Mouse (Mus musculus): ENCODE data around the gene Gpr161. TPM values are rescaled to one million over a fixed set of nuclear protein-coding genes. Genes with fewer than 3 reads are reported as not detected.

Gpr161 gene
- 0.01 TPM in 1 of 2 replicates, not detected in the other for polyA plus RNA-seq (2012)

DNA sequence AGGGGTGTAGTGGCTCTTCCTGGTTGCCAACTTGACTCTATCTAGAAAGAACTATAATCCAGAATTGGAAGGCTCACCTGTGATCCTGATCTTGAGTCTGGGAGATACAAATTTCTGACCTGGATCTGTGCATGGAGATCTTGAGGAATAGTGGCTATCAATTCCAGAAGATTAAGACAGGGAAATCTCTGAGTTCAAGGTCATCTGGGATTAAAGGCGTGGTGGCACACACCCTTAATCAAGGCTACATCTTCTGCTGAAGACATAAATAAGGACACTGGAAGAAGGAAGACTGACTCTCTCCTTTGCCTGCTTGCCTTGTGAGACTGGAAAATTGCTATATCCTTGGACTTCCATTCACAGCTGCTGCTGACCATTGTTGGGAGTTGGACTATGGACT is at the start of gene Gpr161:
Gpr161 (plus strand) TSS at position 301 of the 400 bp plus-strand sequence.
- Histone ChIP-seq H3K27me3 (ENCODE audit: control insufficient read depth) (no peaks in the 10 kb centered on the region), H3K4me3 (replicated peaks) (no peak within 1 kb of the TSS), H3K4me1 (ENCODE audit: control insufficient read depth) (no peaks in the 10 kb centered on the region; the same call in 1 of the 2 replicates), H3K9me3 (ENCODE audit: control insufficient read depth, low read length) (no peaks in the 10 kb centered on the region), H3K36me3 (ENCODE audit: control insufficient read depth) (no peaks in the 10 kb centered on the region)
- TF ChIP-seq TAL1 (IDR thresholded peaks at IDR 0.05; ENCODE audit: low read length) = no peak

GRCm38 (mm10) chr1:165246587-165246986 is 49.0 kb upstream of the Gpr161 start:
- no peak for TF ChIP-seq TAL1 (IDR thresholded peaks at IDR 0.05; ENCODE audit: low read length)
- no peak for TF ChIP-seq GATA1 (IDR thresholded peaks at IDR 0.05; ENCODE audit: low read length)
- H3K4me1 ChIP-seq (ENCODE audit: control insufficient read depth) = no peaks in the 10 kb centered on the region
- no peaks in the 10 kb centered on the region for H3K9me3 ChIP-seq (ENCODE audit: control insufficient read depth, low read length)
- H3K27me3 ChIP-seq (ENCODE audit: control insufficient read depth) = peaks cover 2% of the 10 kb centered on the region; the same call in 1 of the 2 replicates
- H3K4me3 ChIP-seq (replicated peaks) = no peak overlapping the region
- no peaks in the 10 kb centered on the region for H3K36me3 ChIP-seq (ENCODE audit: control insufficient read depth)

GRCm38 (mm10) chr1:165247085-165247484 is 48.5 kb upstream of the Gpr161 start:
- Histone ChIP-seq H3K4me3 (replicated peaks) (no peak overlapping the region), H3K36me3 (ENCODE audit: control insufficient read depth) (no peaks in the 10 kb centered on the region)
- no peak for TF ChIP-seq TAL1 (IDR thresholded peaks at IDR 0.05; ENCODE audit: low read length)
- TF ChIP-seq GATA1 (IDR thresholded peaks at IDR 0.05; ENCODE audit: low read length) = no peak

DNA sequence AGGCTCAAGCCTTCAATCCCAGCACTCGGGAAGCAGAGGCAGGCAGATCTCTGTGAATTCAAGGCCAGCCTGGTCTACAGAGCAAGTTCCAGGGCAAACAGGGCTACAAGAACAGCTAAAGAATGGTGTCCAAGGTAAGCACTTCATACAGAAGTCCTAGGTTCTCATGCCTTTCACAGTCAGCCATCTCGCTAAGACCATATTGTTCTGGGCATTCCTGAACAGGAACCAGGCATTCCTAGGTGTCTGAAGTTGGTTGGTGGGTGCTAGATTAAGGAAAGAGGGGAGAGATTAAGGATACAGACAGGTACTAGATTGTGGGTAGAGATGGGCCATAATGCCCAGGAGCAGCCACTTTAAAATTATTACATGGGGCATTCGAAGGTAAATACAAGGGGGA is 47.8 kb upstream of the Gpr161 start:
- TF ChIP-seq GATA1 (IDR thresholded peaks at IDR 0.05; ENCODE audit: low read length) (no peak), TAL1 (IDR thresholded peaks at IDR 0.05; ENCODE audit: low read length) (no peak)
- no peak overlapping the region for H3K4me3 ChIP-seq (replicated peaks)
- no peaks in the 10 kb centered on the region for H3K36me3 ChIP-seq (ENCODE audit: control insufficient read depth)
- H3K4me1 ChIP-seq (ENCODE audit: control insufficient read depth) = peaks cover 3% of the 10 kb centered on the region
- H3K27me3 ChIP-seq (ENCODE audit: control insufficient read depth) = peaks cover 2% of the 10 kb centered on the region; the same call in 1 of the 2 replicates
- no peaks in the 10 kb centered on the region for H3K9me3 ChIP-seq (ENCODE audit: control insufficient read depth, low read length)

More at GRCm38 (mm10) chr1:165247085-165247484, 48.5 kb upstream of the Gpr161 start:
- H3K27me3 ChIP-seq (ENCODE audit: control insufficient read depth) = peaks cover 2% of the 10 kb centered on the region; the same call in 1 of the 2 replicates
- H3K4me1 ChIP-seq (ENCODE audit: control insufficient read depth) = no peaks in the 10 kb centered on the region
- no peaks in the 10 kb centered on the region for H3K9me3 ChIP-seq (ENCODE audit: control insufficient read depth, low read length)

- no peaks in the 10 kb centered on the region for H3K9me3 ChIP-seq (ENCODE audit: control insufficient read depth, low read length)
- H3K4me3 ChIP-seq (replicated peaks) = no peak overlapping the region
- H3K36me3 ChIP-seq (ENCODE audit: control insufficient read depth) = no peaks in the 10 kb centered on the region
- no peak for TF ChIP-seq GATA1 (IDR thresholded peaks at IDR 0.05; ENCODE audit: low read length)
- no peak for TF ChIP-seq TAL1 (IDR thresholded peaks at IDR 0.05; ENCODE audit: low read length)
- peaks cover 2% of the 10 kb centered on the region; the same call in 1 of the 2 replicates for H3K27me3 ChIP-seq (ENCODE audit: control insufficient read depth)
- peaks cover 3% of the 10 kb centered on the region for H3K4me1 ChIP-seq (ENCODE audit: control insufficient read depth)
Observed at GRCm38 (mm10) chr1:165248842-165249241, 46.7 kb upstream of the Gpr161 start.

GRCm38 (mm10) chr1:165250546-165250945 is 45.0 kb upstream of the Gpr161 start:
- no peak overlapping the region for H3K4me3 ChIP-seq (replicated peaks)
- no peak for TF ChIP-seq GATA1 (IDR thresholded peaks at IDR 0.05; ENCODE audit: low read length)
- no peak for TF ChIP-seq TAL1 (IDR thresholded peaks at IDR 0.05; ENCODE audit: low read length)
- H3K4me1 ChIP-seq (ENCODE audit: control insufficient read depth) = peaks cover 3% of the 10 kb centered on the region
- no peaks in the 10 kb centered on the region for H3K9me3 ChIP-seq (ENCODE audit: control insufficient read depth, low read length)
- peaks cover 2% of the 10 kb centered on the region; the same call in 1 of the 2 replicates for H3K27me3 ChIP-seq (ENCODE audit: control insufficient read depth)
- H3K36me3 ChIP-seq (ENCODE audit: control insufficient read depth) = no peaks in the 10 kb centered on the region

DNA sequence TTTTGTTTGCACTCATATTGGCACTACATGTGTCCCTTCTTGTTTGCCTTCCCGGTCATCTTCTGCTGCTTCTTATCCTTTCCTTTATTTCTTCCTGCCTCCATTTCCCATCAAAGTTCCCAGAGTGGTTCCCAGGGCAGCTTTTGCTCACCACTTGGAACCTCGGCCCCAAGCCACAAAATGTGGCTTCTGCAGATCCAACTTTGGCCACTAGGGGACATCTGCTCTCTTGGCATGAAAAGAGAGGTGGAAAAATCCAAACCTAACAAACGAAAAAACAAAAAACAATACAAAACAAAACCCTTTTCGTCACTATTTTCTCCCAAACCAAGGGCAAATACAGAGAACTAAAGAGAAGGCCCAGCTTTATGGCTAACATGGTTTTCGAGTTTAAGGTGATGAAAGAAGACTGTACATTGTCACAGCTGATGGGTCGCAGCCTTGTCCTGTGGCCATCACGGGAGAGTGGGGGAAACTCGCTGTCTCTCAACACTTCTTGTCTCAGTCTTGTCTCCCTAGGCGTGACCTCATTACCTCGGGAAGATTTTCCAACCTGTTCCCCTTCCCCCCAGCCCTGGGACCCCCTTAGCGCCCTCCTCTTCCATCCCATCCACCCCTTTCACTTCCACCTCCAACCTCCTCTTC is 43.4 kb upstream of the Gpr161 start:
- Histone ChIP-seq H3K4me3 (replicated peaks) (no peak overlapping the region), H3K27me3 (ENCODE audit: control insufficient read depth) (no peaks in the 10 kb centered on the region)
- TF ChIP-seq TAL1 (IDR thresholded peaks at IDR 0.05; ENCODE audit: low read length) (no peak), GATA1 (IDR thresholded peaks at IDR 0.05; ENCODE audit: low read length) (no peak)

DNA sequence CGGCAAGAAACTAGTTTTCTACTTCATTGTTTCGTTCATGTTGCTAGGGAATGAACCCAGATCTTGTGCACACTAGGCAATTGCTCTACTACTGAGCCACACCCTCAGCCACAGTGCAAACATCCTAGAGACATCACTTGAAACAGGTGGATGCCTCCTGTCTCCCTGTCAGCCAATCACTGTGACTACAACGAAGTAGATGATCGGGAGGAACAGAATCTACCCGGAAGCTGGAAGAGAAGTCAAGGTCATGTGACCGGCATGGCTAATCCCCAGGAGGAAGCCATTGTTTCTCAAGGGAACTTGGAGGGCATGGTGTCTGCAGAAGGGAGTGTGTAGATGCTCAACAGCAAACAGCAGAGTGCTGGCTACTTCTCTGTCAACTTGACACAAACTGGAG is 20.6 kb upstream of the Gpr161 start:
- no peaks in the 10 kb centered on the region for H3K9me3 ChIP-seq (ENCODE audit: control insufficient read depth, low read length)
- no peaks in the 10 kb centered on the region for H3K36me3 ChIP-seq (ENCODE audit: control insufficient read depth)
- H3K27me3 ChIP-seq (ENCODE audit: control insufficient read depth) = peaks cover 1% of the 10 kb centered on the region
- TF ChIP-seq GATA1 (IDR thresholded peaks at IDR 0.05; ENCODE audit: low read length) = no peak
- no peak for TF ChIP-seq TAL1 (IDR thresholded peaks at IDR 0.05; ENCODE audit: low read length)
- no peaks in the 10 kb centered on the region for H3K4me1 ChIP-seq (ENCODE audit: control insufficient read depth)
- H3K4me3 ChIP-seq (replicated peaks) = no peak overlapping the region

More for the DNA sequence above, 43.4 kb upstream of the Gpr161 start:
- Histone ChIP-seq H3K4me1 (ENCODE audit: control insufficient read depth) (peaks cover 3% of the 10 kb centered on the region), H3K9me3 (ENCODE audit: control insufficient read depth, low read length) (no peaks in the 10 kb centered on the region), H3K36me3 (ENCODE audit: control insufficient read depth) (no peaks in the 10 kb centered on the region)

DNA sequence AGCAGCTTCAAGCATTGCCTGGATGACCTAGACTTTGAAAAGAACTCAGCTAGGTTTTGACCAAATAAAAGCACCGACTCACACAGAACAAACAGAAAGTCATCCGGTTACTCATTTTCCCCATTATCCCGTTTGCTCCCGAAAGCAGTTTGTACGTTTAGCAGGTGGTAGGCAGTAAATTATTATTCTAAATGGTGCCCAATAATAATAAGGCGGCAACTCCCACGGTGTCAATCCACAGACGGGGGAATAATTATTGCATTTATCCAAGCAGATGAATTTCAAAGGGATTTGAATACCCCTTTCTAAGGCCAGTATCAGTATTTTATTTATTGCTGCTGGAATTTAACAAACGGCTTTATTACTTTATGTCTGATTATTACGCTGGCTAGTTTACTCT is 14.8 kb upstream of the Gpr161 start:
- peaks cover 45% of the 10 kb centered on the region for H3K27me3 ChIP-seq (ENCODE audit: control insufficient read depth)
- H3K4me1 ChIP-seq (ENCODE audit: control insufficient read depth) = no peaks in the 10 kb centered on the region
- H3K9me3 ChIP-seq (ENCODE audit: control insufficient read depth, low read length) = no peaks in the 10 kb centered on the region
- no peaks in the 10 kb centered on the region for H3K36me3 ChIP-seq (ENCODE audit: control insufficient read depth)
- no peak overlapping the region for H3K4me3 ChIP-seq (replicated peaks)
- TF ChIP-seq TAL1 (IDR thresholded peaks at IDR 0.05; ENCODE audit: low read length) (no peak), GATA1 (IDR thresholded peaks at IDR 0.05; ENCODE audit: low read length) (no peak)

Data from erythroblast, embryonic 14.5 days (primary cell).